Mouse (Mus musculus): ENCODE measurements around the gene Aanat. TPM values are rescaled to one million over a fixed set of nuclear protein-coding genes. Genes with fewer than 3 reads are reported as not detected.
A peak's percentile ranks its signal among the peaks of the same experiment; 100 is the strongest.

The Aanat gene
- polyA plus RNA-seq (2016; fragmentation: Nextera tagmentation; extraction: Ambion mirVana) = 0.24 TPM in 1 of 2 replicates, not detected in the other

DNA sequence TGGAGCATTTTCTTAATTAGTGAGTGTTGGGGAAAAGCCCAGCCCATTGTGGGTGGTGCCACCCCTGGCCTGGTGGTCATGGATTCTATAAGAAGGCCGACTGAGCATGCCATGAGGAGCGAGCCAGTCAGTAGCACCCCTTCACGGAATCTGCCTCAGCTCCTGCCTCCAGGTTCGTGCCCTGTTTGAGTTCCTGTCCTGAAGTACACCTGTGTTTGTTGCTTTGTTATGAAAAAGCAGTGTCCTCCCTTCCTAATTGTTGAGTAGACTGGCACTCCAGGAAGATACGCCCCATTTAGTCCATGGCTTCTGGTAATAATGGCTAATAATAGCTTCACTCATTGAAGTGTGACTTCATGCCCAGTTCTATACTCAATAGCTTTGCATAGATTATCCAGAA lies at the start of gene Aanat:
TSS of gene Aanat (plus strand) at position 123 of the 400 bp plus-strand sequence.
- no peak within 1 kb of the TSS for H3K27ac ChIP-seq
- 0 out of 2 replicates have a peak, but pooled peaks have one; percentile 21 for ATAC-seq (ENCODE audit: low FRiP score)
- H3K9ac ChIP-seq = no peak within 1 kb of the TSS
- peak within 1 kb of the TSS; percentile 33; the same call in 1 of the 2 replicates for H3K4me2 ChIP-seq
- H3K4me1 ChIP-seq = peaks cover 7% of the 10 kb centered on the region
- H3K36me3 ChIP-seq (replicated peaks) = no peaks in the 10 kb centered on the region
- H3K4me3 ChIP-seq (replicated peaks) = no peak within 1 kb of the TSS
- H3K9me3 ChIP-seq = no peaks in the 10 kb centered on the region
- WGBS = 73% methylated on average over 5 of the region's 5 CpGs
- peaks cover 15% of the 10 kb centered on the region for H3K27me3 ChIP-seq

DNA sequence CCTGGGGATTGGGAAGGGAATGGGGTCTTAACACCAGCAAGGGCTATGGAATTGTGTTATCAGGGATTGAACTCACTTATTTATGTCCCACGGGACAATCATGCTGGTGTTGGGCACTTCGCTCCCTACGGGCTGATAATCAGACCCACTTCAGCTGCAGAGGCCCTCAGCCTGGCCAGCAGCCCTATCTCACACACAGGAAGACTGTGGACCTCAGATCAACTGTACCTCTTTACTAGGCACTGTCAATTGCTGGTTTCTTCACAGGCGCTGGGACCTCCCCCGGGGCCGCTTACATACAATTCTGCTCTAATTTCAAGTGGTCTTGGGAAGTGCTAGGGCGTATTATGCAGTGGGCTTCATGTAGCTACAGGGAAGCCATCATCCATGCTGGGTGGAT lies 49.5 kb upstream of the Aanat start:
- no peak overlapping the region for H3K4me2 ChIP-seq
- no peak overlapping the region for H3K9ac ChIP-seq
- H3K27me3 ChIP-seq = peaks cover 44% of the 10 kb centered on the region
- 93% methylated on average over 7 of the region's 7 CpGs for WGBS
- no peak overlapping the region for H3K4me3 ChIP-seq (replicated peaks)
- H3K27ac ChIP-seq = no peak overlapping the region
- H3K36me3 ChIP-seq (replicated peaks) = peaks cover 44% of the 10 kb centered on the region
- peaks cover 25% of the 10 kb centered on the region for H3K4me1 ChIP-seq
- no peaks in the 10 kb centered on the region for H3K9me3 ChIP-seq
- no peak for ATAC-seq (ENCODE audit: low FRiP score)

DNA sequence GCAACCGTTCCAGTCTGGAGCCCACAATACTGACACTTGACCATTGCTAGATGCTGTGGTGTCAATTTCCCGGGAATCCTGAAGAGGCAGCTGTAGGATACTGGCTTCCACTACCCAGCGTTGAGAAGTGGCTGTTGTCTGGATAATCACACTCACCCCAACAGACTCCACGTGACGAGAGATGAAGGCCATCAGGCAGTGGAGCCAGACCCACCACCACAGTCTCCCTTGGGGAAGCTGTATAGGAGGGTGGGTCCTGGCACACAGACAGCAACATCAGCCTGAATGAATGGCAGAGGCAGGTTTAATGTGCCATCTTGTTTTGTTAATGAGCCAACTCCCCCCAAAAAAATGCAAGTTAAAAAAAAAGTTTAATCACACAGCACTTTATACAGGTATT lies 48.8 kb upstream of the Aanat start:
- H3K4me3 ChIP-seq (replicated peaks) = no peak overlapping the region
- no peak overlapping the region for H3K9ac ChIP-seq
- peaks cover 18% of the 10 kb centered on the region for H3K4me1 ChIP-seq
- 80% methylated on average over 5 of the region's 5 CpGs for WGBS
- ATAC-seq (ENCODE audit: low FRiP score) = no peak
- H3K36me3 ChIP-seq (replicated peaks) = peaks cover 51% of the 10 kb centered on the region
- no peak overlapping the region for H3K4me2 ChIP-seq
- H3K27ac ChIP-seq = no peak overlapping the region
- H3K27me3 ChIP-seq = peaks cover 37% of the 10 kb centered on the region
- no peaks in the 10 kb centered on the region for H3K9me3 ChIP-seq

DNA sequence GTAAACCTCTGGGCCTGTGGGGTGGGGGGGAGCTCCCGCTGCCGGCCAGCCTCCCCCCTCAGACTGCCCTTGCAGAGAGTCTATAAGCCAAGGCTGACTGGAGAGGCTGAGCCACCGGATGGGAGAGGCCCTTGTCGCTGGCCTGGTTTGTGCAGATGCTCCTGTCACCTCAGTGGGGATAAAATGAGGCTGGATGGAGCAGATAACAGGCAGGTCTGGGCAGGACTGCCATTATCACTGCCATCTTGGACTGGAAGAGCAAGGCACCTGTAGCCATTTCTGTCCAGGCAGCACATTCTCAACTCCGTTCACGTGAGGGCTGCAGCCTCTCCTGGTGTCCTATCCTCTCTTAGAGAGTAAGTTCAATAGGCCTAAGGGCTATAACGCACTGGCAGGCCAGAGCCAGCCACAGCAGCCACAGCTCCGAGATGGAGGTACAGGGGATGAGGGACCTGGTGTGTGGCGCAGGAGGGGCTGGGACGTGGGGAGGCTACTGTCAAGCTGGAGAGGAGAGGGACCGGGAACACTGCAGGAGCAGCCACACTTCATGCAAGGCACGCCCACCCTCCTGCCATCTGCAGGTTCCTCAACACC lies 48.0 kb upstream of the Aanat start:
- no peak overlapping the region for H3K4me2 ChIP-seq
- ATAC-seq (ENCODE audit: low FRiP score) = no peak
- H3K4me3 ChIP-seq (replicated peaks) = no peak overlapping the region
- H3K9ac ChIP-seq = no peak overlapping the region
- peaks cover 10% of the 10 kb centered on the region for H3K4me1 ChIP-seq
- peaks cover 60% of the 10 kb centered on the region for H3K36me3 ChIP-seq (replicated peaks)
- 85% methylated on average over 12 of the region's 12 CpGs for WGBS
- no peak overlapping the region for H3K27ac ChIP-seq
- peaks cover 28% of the 10 kb centered on the region for H3K27me3 ChIP-seq
- H3K9me3 ChIP-seq = no peaks in the 10 kb centered on the region

DNA sequence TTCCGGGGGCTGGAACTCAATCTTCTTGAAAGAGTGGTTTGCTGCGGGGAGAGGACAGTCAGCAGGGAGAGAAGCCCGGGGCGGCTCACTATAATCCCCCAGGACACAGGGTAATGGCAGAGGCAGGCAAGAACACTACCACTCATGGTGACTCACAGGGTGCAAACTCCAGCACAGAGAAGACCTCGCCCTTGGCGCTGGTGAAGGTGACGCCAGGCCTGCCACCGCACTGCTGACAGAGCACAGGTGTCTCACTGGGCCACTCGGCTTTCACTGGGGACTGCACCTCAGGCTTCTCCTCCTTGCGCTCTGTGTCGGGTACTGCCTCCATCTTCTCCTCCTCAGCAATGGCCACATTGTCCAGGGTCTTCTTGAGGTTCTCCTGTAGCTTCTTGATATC lies 45.0 kb upstream of the Aanat start:
- no peak overlapping the region for H3K27ac ChIP-seq
- no peak overlapping the region for H3K9ac ChIP-seq
- no peak for ATAC-seq (ENCODE audit: low FRiP score)
- H3K4me3 ChIP-seq (replicated peaks) = no peak overlapping the region
- 95% methylated on average over 11 of the region's 11 CpGs for WGBS
- no peaks in the 10 kb centered on the region for H3K4me1 ChIP-seq
- peaks cover 89% of the 10 kb centered on the region for H3K36me3 ChIP-seq (replicated peaks)
- H3K27me3 ChIP-seq = no peaks in the 10 kb centered on the region
- H3K9me3 ChIP-seq = no peaks in the 10 kb centered on the region
- no peak overlapping the region for H3K4me2 ChIP-seq

DNA sequence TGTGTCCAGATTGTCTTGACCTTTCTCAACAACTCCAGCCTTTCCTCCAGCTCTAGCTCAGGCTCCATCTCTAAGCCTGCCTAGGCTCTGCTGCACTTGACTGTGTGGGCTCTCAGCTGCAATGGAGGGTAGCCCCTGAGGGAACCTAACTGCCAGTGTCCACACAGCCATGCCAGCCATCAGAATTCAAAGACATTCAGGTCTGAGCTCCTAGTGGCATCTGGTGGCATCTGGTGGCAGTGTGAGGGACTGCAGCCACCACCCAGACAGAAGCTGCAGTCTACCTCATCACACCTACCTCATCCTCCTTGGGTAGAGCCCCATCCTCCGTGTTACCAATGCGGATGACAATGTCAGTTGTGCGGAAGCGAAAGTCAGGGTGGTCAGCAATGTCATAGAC lies 43.1 kb upstream of the Aanat start:
- WGBS = 87% methylated on average over 4 of the region's 4 CpGs
- no peaks in the 10 kb centered on the region for H3K4me1 ChIP-seq
- no peak overlapping the region for H3K4me2 ChIP-seq
- H3K36me3 ChIP-seq (replicated peaks) = peaks cover 95% of the 10 kb centered on the region
- no peak overlapping the region for H3K9ac ChIP-seq
- H3K27me3 ChIP-seq = no peaks in the 10 kb centered on the region
- no peak overlapping the region for H3K27ac ChIP-seq
- no peaks in the 10 kb centered on the region for H3K9me3 ChIP-seq
- no peak overlapping the region for H3K4me3 ChIP-seq (replicated peaks)
- ATAC-seq (ENCODE audit: low FRiP score) = no peak

DNA sequence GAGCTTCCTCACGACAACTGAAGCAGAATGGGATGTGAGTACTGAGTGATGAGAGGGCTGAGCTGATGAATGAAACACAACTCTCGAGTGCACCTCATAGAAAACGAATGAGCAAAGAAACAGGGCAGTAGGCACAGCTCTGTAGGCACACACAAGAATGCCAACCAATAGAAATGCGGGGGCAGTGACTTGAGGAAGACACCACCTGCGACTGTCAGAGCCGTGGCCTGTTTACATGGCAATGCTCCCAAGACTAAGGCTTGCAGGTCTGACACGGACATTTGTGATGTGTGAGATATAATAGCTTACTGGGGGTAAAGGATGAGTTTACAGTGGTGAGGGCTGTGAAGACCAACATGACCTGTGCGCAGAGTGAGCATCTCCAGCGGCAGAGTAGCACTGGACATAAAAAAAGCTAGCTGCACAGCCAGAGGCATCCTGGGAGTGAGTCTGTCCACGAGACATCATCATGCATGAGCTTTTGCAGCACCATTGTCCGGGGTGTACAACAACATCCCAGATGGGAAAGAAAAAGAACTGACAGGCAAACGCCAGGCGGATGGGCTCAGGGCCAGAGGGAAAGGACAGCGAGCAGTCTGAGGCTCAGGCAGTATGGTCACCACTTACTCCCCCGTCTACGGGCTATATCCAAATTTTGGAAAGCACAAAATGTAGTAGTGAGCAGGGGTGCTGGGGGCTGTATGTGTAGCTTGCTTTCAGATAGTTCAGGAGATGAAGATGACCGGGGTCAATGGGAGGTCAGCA lies 38.8 kb upstream of the Aanat start:
- Histone ChIP-seq H3K27me3 (no peaks in the 10 kb centered on the region), H3K4me3 (replicated peaks) (no peak overlapping the region), H3K4me2 (no peak overlapping the region), H3K4me1 (peaks cover 5% of the 10 kb centered on the region; the same call in 1 of the 2 replicates), H3K9ac (no peak overlapping the region), H3K27ac (no peak overlapping the region), H3K36me3 (replicated peaks) (peaks cover 58% of the 10 kb centered on the region), H3K9me3 (no peaks in the 10 kb centered on the region)
- 92% methylated on average over 17 of the region's 17 CpGs for WGBS
- no peak for ATAC-seq (ENCODE audit: low FRiP score)

DNA sequence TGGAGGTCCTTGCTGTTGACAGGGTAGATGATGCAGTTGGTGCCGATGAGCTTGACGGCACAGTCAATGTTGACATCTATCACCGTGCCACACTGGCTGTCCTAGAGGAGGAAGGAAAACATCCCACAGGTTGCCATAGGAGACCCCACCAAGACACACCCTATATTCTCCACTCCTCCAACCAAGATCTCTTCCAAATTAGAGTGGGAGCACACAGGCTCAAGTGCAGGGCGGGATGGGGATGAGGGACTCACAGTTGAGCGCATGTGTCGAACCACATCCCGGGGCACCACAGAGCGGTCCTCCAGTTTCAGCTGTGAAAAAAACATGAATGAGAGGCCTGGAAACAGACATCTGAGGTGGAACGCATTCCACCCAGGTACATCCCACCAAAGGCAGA lies 37.5 kb upstream of the Aanat start:
- Histone ChIP-seq H3K9ac (no peak overlapping the region), H3K9me3 (no peaks in the 10 kb centered on the region), H3K4me1 (peaks cover 7% of the 10 kb centered on the region; the same call in 1 of the 2 replicates), H3K4me3 (replicated peaks) (no peak overlapping the region), H3K27ac (no peak overlapping the region), H3K4me2 (no peak overlapping the region), H3K27me3 (no peaks in the 10 kb centered on the region), H3K36me3 (replicated peaks) (peaks cover 49% of the 10 kb centered on the region)
- no peak for ATAC-seq (ENCODE audit: low FRiP score)
- 99% methylated on average over 9 of the region's 9 CpGs for WGBS

DNA sequence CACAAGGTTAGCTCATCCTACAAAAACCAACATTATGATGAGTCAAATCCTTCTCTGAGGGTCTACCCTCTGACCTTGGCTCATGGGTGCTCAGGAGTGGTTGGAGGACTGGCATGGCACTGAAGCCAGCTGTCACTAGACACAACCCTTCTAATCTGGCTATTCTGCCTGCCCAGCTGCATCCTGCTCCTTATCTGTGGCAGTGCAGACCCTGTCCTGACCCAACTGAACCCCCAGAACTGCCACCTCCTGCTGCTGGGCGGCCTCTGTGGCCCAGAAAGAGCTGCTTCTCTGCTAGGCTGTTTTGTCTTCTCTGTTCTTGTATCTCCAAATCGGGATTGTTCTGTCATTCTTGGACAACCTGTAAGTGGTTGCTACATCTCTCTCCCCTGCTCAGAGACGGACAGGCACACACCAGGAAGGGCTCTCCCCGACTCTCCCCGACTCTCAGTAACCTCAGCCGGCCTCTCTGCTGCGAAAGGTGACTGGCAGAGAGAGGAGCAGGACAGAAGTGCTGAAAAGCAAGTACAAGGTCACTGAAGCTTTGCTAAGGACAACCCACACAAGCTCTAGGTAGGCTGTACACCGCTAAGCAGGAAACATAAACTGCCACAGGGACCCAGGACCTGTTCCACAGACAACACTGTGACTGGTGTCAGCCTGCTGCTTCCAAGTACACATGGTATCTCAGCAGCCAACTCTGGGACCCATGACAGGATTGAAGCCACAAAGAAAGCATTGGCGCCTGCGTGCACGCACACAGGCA lies 36.8 kb upstream of the Aanat start:
- no peak for ATAC-seq (ENCODE audit: low FRiP score)
- H3K36me3 ChIP-seq (replicated peaks) = peaks cover 42% of the 10 kb centered on the region
- H3K4me2 ChIP-seq = no peak overlapping the region
- WGBS = 92% methylated on average over 11 of the region's 11 CpGs
- H3K9ac ChIP-seq = no peak overlapping the region
- H3K9me3 ChIP-seq = no peaks in the 10 kb centered on the region
- H3K4me3 ChIP-seq (replicated peaks) = no peak overlapping the region
- no peak overlapping the region for H3K27ac ChIP-seq
- H3K27me3 ChIP-seq = no peaks in the 10 kb centered on the region
- H3K4me1 ChIP-seq = peaks cover 13% of the 10 kb centered on the region

DNA sequence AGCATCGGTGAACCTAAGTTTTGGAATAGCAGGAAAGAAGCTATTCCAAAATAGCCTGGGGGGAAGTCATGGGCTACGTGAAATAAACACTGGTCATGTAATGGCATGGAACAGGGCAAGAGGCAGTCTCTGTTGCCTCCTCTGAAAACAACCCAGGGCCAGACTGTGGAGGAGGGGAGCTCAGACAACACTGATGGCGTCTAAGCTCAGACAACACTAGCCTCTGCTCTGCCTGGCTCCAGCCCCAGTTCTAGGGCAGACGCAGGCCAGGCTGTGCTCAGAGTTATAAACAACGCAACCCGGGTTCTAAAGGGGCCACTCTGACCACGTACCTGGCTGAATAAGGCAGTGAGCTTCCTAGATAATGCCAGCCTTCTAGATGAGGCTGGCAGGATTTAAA lies 35.5 kb upstream of the Aanat start:
- 83% methylated on average over 7 of the region's 7 CpGs for WGBS
- Histone ChIP-seq H3K9ac (no peak overlapping the region), H3K4me1 (peaks cover 24% of the 10 kb centered on the region), H3K27ac (no peak overlapping the region), H3K27me3 (no peaks in the 10 kb centered on the region), H3K4me2 (no peak overlapping the region), H3K9me3 (no peaks in the 10 kb centered on the region), H3K36me3 (replicated peaks) (peaks cover 30% of the 10 kb centered on the region), H3K4me3 (replicated peaks) (no peak overlapping the region)
- ATAC-seq (ENCODE audit: low FRiP score) = no peak

DNA sequence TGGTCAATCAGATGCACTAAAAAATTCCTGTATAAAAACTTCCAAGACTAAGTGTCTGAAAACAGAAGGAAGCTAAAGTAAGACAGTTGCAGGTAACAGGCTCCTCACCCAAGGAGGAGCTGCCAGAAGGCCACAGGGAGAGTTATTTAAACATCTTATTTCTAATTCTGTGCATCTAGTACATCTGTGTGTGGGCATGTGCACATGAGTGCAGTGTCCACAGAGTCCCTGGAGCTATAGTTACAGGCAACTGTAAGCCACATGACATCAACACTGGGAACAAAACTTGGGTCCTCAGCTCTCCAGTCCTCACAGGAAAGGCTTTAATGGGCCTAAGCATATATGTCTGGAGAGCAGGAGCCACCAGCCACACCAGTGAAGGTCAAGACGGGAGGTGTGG lies 34.0 kb upstream of the Aanat start:
- WGBS = 100% methylated on average over 1 of the region's 1 CpGs
- no peaks in the 10 kb centered on the region for H3K27me3 ChIP-seq
- ATAC-seq (ENCODE audit: low FRiP score) = no peak
- peaks cover 16% of the 10 kb centered on the region for H3K36me3 ChIP-seq (replicated peaks)
- no peak overlapping the region for H3K9ac ChIP-seq
- no peak overlapping the region for H3K4me2 ChIP-seq
- H3K4me3 ChIP-seq (replicated peaks) = no peak overlapping the region
- H3K9me3 ChIP-seq = no peaks in the 10 kb centered on the region
- H3K27ac ChIP-seq = no peak overlapping the region
- peaks cover 32% of the 10 kb centered on the region for H3K4me1 ChIP-seq

DNA sequence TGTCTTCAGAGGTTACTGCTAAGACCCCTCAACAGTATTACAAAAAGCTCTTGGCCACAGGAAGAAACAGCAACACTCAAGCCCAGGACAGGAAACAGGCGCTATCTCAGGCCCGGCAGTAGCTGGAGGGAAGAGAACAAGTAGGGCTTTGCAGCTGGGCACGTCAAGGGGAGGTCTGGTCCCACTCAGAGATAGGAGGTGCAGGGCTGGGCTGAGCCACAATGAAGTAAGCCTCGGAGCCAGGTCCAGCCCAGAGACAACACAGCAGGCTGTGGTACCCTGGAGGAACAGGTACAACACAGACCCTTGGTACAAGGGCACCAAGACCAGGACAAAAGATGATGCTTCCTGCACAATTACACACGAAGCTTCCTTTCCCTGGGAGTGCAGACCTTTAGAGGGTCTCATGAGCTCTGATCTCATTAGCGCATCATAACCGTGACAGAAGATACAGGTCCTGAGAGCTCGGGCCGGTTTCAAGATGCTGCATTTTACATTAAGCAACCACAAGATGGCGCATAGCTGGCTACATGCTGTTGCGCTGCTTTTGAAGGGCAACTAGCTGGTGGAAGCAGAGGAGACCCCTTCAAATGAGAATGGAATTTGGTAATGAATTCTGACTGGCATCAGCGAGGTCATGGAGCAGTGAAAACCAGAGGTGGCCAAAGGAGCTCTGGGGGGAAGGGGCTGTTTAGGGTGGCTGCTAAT lies 31.9 kb upstream of the Aanat start:
- H3K4me1 ChIP-seq = peaks cover 40% of the 10 kb centered on the region
- no peak overlapping the region for H3K4me3 ChIP-seq (replicated peaks)
- H3K9ac ChIP-seq = no peak overlapping the region
- 46% methylated on average over 12 of the region's 12 CpGs for WGBS
- no peak overlapping the region for H3K4me2 ChIP-seq
- no peak overlapping the region for H3K27ac ChIP-seq
- H3K36me3 ChIP-seq (replicated peaks) = peaks cover 4% of the 10 kb centered on the region; the same call in 1 of the 2 replicates
- no peak for ATAC-seq (ENCODE audit: low FRiP score)
- H3K9me3 ChIP-seq = no peaks in the 10 kb centered on the region
- no peaks in the 10 kb centered on the region for H3K27me3 ChIP-seq

Data from forebrain, embryonic 12.5 days (tissue).